Mouse (Mus musculus): ENCODE measurements around the gene Cep57l1.

- TF ChIP-seq GATA1 (IDR thresholded peaks at IDR 0.05; ENCODE audit: borderline replicate concordance, low read length) = no peak
- TF ChIP-seq FLI1 (IDR thresholded peaks at IDR 0.05; ENCODE audit: low read length) = no peak
Measured at GRCm38 (mm10) chr10:41675842-41676571, 133.7 kb downstream of the Cep57l1 start.

Data from megakaryocyte, embryonic 14.5 days (primary cell).